Mouse (Mus musculus): ENCODE data around the gene Smu1.

DNA sequence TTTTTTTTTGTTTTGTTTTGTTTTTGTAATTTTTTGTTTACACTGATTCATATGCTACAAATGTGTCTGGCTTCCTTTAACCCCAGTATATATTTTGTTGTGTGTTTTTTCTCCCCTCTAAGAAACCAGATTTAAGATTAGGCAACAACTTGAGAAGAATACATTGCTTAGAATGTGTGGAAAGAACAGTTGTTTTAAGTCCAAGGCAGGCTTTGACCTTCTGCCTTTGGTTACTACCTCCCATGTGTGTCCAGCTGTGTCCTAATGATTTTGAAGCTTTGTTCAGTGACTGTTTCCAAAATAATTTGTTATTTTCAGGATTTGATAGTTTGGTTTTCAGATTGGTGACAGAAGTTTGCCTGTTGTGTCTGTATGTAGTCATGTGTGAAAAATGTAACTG, 26.5 kb downstream of the Smu1 start:
- TF ChIP-seq POLR2A (IDR thresholded peaks at IDR 0.05; ENCODE audit: borderline replicate concordance, low read depth, low read length): no peak
- TF ChIP-seq CTCF (IDR thresholded peaks at IDR 0.05; ENCODE audit: low read depth, low read length): no peak
